Mouse (Mus musculus) ovary, postnatal 14 days (tissue): Measurements from ENCODE around the gene Grk6.
"Not testable (repeated sequence)": the region's sequence is repeated elsewhere in the genome, so short reads cannot be mapped to it uniquely, and the experiment has no call there.

ENCODE experiments used
- DNase-seq: peaks from one replicate; pipeline ENCODE4 v3.0.0; 2022; ENCODE audit warnings: low spot score

The Grk6 gene

GRCm38 (mm10) chr13:55426613-55427012, 18.3 kb upstream of the Grk6 start, which contains the start of gene F12:
F12 (minus strand) TSS chr13:55426793.
- no peak for DNase-seq

- no peak for DNase-seq
These were observed 15.5 kb upstream of the Grk6 start for GRCm38 (mm10) chr13:55429226-55429888.

GRCm38 (mm10) chr13:55430566-55430965, 14.3 kb upstream of the Grk6 start:
- no peak for DNase-seq

GRCm38 (mm10) chr13:55431889-55432685, 12.8 kb upstream of the Grk6 start:
- DNase-seq, result no peak

- DNase-seq, result not testable (repeated sequence)
These were observed 7.7 kb upstream of the Grk6 start for GRCm38 (mm10) chr13:55437111-55437629.

- DNase-seq, result no peak
These were observed 1.0 kb upstream of the Grk6 start for GRCm38 (mm10) chr13:55443799-55444285.

- DNase-seq, result no peak
These were observed 461 bp upstream of the Grk6 start for GRCm38 (mm10) chr13:55444286-55444936.

GRCm38 (mm10) chr13:55445361-55446091, 654 bp downstream of the Grk6 start:
- no peak for DNase-seq

- DNase-seq, result no peak
These were observed 1.7 kb downstream of the Grk6 start for GRCm38 (mm10) chr13:55446483-55447105.

- DNase-seq, result no peak
These were observed 2.7 kb downstream of the Grk6 start for GRCm38 (mm10) chr13:55447543-55447943.

GRCm38 (mm10) chr13:55448131-55448530, 3.3 kb downstream of the Grk6 start:
- DNase-seq, result no peak

- DNase-seq, result no peak
These were observed 4.3 kb downstream of the Grk6 start for GRCm38 (mm10) chr13:55449205-55449604.

GRCm38 (mm10) chr13:55449679-55450441, 5.0 kb downstream of the Grk6 start:
- no peak for DNase-seq

- DNase-seq, result no peak
These were observed 5.7 kb downstream of the Grk6 start for GRCm38 (mm10) chr13:55450511-55450980.

- DNase-seq, result no peak
These were observed 6.4 kb downstream of the Grk6 start for GRCm38 (mm10) chr13:55451296-55451695.

GRCm38 (mm10) chr13:55451785-55452549, 7.1 kb downstream of the Grk6 start:
- DNase-seq, result no peak

GRCm38 (mm10) chr13:55462965-55463364, 18.1 kb downstream of the Grk6 start:
- no peak for DNase-seq

- DNase-seq, result no peak
These were observed 18.6 kb downstream of the Grk6 start for GRCm38 (mm10) chr13:55463399-55464026.
